Mouse (Mus musculus): Measurements from ENCODE around the gene Gm20855. TPM values are rescaled to one million over a fixed set of nuclear protein-coding genes. Genes with fewer than 3 reads are reported as not detected.
"Not testable (repeated sequence)": the region's sequence is repeated elsewhere in the genome, so short reads cannot be mapped to it uniquely, and the experiment has no call there.

Gene Gm20855
- not detected in 2 replicates for total RNA-seq (2017)

DNA sequence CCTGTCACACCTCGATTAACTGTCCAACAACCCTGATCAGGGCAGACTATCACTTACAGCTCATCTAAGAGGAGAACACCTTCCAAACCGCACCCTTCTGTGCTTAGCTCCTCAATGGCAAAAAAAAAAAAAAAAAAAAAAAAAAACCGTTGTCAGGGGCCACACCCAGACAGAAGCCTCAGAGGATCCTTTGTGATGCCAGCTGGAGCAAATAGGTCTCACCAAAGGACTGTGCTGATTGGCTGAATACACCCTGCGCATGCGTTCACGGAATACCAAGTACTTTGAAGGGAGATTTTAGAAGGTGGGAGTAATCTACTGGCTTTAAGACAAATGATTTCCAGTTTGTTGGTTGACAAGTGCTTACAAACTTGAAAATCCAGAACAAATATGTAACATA is at the start of gene Gm20855:
TSS of gene Gm20855 (minus strand) at position 101 of the 400 bp plus-strand sequence.
- not testable (repeated sequence) for ATAC-seq (ENCODE audit: extremely low read depth, insufficient number of reproducible peaks, low FRiP score, poor library complexity, severe bottlenecking)
